Mouse (Mus musculus): ENCODE measurements at regions not wholly inside any gene's neighbourhood (a gene's known extent, or its start where the extent isn't known, plus 50 kb on each side); places are given as distances from the start of the nearest gene placed in this dataset.

DNA sequence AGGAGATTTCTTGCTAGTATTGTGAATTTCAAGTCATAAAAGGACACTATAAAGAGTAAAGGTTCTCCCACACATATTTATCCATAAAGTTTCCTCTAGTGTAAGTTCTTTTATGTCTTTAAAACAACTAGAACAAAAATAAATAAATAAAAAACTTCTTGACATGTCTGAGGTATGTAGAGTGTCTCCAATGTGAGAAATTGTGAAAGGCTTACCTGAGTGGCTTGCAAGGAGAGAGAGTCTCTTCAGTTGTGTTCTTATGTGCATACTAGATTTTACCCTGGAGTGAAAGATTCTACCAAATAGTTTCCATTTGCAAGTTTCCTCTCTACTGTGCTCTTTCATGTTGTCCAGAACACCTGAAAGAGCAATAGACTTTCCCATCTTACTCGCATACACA lies 276.8 kb downstream of the Ankrd50 start:
- no peak for DNase-seq

DNA sequence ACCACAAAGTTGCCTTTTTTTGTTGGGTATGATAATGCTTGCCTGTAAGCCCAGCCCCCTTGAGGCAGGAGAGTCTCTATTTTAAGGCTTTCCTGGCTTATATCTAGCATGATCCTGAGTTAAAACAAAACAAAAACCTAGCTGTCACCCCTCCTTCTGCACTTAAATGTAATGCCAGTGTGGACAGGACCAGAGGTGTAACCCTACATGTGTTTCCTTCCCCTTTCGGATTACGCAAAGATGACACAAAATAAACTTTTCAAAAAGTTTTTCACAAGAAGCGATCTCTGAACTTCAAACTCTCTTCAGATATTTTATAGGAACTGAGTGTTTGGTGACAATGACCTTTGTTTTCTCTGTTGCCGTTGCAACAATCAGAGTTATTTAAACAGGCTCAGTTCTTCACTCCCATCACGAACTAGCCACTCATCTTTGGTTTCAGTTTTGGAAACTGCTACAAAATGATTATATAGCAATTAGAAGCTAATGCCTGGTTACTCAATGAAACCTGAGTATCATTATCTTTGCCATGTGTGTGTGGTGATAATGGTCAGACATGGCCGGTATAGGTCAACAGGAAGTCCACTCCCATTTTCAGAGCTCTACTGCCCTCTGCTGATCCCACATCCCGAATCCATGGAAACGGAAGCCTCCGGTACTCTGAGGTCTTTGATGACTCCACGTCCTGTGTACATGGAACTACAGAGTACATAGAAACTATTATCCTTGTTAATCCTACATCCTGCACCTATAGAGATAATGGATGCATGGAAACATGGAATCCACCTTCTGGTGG lies 282.6 kb downstream of the Ankrd50 start:
- peak; percentile 89 for DNase-seq

DNA sequence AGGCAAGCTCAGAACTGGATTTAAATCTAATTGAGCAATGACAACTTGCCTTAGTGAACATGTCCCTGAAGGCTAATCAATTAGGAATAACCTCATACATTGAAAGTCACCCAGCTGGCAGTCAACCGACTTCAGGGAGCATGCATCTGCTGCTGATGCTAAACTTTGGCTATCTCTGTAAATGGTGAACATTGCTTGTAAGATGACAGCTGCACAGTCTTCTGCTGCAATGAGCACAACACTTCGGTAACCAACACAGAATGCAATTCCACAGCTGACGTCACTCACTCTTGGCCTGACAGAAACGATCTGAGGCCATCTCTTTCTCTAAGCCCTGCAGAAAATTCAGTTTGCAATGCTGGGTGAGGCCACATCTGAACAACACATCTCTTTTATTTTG lies 290.6 kb downstream of the Ankrd50 start:
- peak; percentile 55 for DNase-seq

DNA sequence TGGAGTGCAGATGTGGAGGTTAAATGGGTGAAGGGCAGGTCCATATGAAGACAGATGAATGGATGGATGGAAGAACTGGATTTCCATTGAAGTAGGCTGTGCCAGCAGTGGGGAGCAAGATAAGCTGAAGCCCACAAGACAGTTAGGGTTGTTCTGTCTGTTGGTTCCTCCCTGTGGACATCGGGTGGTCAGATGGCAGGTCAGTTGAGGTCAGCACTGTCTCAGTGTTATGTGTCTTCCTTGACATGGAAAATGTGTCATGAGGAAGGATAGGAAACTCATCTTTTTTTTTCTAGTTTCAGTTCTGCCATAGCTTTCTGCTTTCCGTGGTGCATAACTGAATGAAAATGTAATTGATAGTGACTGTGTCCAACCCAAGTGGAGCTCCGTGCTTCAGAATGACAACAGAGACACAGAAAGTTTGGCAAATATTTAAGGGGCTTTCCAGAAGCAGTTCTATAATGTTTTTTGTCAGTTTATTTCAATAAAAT lies 297.2 kb downstream of the Ankrd50 start:
- no peak for DNase-seq

DNA sequence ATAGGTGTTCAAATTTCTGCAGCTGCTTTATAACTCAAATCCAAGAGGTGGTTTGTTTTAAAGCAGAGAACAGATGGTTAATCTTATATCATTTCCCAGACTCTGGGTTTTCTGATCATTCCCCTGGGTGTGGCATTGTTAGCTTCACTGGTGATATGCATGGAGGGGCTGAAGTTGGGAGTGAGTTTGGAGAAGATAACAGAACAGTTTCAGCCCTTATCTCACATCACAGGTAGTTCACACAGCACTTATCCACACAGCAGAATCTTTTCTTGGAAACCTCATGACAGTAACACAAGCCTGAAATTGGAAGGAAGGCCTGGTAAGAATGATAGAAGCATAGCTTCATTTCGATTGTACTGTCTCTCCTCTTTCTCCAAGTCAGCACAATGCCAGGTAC lies 298.1 kb downstream of the Ankrd50 start:
- no peak for DNase-seq

DNA sequence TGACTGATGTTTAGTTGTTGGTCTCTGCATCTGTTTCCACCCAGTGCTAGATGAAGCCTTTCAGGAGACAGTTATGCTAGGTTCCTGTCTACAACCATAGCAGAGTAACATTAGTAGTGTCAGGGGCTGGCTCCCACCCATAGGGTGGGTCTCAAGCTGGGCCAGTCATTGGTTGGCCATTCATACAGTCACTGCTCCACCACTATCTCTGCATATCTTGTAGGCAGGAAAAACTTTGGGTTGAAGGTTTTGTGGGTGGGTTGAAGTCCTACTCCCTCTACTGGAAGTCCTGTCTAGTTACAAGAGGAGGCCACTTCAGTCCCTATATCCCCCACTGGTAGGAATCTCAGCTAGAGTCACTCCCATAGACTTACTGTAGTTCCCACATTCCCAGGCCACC lies 306.3 kb downstream of the Ankrd50 start:
- no peak for DNase-seq

DNA sequence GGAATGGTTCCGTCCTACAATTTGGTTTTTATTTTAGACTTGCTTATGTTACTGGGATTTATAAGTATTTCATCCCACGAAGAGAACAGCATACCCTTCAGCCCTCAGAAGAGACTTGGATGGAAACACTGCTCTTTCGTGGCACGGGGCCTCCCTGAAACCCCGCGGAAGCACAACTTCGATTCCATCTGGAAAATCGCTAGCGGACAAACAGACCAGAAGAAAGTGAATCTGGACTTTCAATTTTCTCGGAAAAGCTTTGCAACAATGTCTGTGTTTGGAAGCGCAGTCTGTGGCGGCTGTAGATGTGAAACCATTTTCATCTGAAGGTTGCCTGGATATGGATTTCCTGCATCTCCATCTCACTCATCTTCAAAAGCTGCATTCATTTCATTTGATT lies 308.7 kb downstream of the Ankrd50 start:
- no peak for DNase-seq

DNA sequence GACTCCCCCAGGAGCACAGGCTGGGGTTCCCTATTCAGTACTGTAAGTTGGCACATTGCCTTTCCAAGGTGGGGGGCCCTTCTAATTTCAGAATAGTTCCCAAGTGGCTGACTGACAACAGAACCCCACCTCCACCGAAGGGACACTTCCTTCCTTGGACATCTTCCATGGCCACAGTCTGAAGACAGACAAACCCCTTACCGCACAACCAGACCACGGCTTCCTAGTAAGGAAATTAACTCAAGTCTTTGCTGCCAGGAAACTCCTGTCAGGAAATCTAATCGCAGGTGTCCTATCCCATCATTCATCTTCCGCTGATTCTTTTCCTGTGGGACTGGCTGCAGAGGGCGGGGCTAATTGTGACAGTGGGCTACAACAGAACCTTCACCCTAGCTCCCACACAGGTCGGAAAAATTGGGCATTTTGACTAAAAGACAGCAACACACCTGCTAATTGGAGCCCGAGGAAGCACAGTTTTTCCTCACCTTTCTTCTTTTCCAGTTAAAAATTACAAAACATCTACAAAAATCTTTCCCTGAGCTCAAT lies 309.8 kb downstream of the Ankrd50 start:
- peak; percentile 17 for DNase-seq

DNA sequence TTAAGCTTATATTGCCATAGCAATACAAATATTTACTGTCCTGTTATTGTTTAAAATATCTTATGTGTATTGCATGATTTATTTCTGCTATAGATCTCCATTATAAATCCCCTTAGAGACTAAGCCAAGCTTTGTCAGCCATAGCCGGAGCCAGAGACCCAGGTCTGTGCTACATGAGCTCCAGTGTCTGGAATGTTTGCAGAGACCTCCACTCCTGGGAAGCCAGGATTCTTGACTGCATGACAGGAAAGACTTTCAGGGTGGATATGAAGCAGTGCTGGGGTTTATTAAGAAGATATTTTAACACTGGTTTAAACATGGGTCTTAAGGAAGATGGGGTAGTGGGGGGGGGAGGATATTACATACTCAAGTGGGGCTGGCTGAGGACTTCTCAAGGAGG lies 332.2 kb downstream of the Ankrd50 start:
- DNase-seq: no peak

DNA sequence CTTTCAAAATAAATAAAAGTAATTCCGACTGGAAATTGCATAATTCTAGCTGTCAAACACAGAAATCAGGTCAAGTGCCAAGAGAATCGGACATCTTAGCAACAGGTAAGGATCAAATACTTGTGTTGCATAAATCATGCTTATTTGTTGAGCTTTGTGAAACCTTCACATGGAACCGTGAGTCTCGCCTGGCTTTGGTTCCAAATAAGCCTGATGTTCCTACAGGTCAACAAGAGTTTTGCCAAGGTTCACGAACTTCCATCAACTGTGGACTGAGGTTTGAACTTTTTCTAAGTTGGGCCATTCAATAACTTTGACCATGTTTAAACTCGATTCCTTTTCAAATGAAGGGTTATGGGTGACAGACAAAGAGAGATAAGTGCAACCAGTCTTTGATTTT lies 332.8 kb downstream of the Ankrd50 start:
- DNase-seq: no peak

DNA sequence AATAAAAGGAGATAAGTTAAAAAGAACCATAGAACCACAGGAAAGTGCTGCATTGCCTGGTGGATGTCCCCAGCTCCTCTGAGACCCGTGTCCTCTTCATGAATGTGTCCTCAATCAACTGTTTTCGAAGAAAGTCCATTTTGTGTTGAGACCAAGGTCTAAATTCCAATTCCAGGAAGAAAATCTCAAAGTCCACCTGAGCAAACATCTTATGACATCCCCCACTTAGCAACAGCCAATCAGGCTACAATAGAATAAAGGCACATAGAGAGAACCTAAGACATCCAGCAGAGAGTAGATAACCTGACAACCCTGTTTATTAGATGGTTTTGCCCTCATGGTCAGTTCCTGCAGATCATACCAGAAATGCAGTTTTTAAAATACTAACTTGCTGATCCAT lies 338.0 kb downstream of the Ankrd50 start:
- DNase-seq: no peak

DNA sequence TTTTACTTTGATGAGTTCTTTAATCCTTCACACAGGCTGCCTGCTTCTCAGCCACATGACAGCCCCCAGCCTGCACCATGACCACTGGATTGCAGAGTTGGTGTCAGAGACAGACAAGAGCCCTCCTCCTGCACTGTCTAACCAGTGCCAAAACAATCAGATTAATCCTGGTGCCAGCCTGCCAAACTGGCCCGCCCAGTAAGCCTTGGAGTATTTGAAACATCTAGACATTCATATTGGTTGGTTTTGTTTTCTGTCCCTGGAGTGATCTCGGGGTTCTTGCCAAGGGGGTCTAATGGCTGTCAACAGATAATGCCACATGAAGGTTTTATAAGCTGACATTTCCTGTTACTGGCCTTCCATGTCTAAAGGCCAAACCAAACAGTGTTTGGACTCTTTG lies 339.2 kb downstream of the Ankrd50 start:
- peak; percentile 16 for DNase-seq

DNA sequence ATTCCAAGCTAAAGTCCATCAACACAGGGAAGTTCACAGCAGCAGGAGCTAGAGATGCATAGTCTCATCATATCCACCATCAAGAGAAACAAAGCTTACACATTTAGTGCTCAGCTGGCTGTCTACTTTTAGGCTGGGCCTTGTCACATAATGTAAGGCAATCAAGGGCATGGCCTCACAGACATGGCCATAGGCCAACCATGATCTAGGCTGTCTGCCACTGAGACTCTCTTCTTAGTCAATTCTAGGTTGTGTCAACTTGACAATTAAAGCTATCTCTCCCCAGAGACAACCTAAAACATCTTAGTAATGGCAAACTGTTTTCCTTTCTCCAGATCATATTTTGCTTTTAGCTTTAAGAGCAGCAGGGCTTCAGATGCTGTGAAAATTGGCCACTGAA lies 340.0 kb downstream of the Ankrd50 start:
- DNase-seq: peak; percentile 68

DNA sequence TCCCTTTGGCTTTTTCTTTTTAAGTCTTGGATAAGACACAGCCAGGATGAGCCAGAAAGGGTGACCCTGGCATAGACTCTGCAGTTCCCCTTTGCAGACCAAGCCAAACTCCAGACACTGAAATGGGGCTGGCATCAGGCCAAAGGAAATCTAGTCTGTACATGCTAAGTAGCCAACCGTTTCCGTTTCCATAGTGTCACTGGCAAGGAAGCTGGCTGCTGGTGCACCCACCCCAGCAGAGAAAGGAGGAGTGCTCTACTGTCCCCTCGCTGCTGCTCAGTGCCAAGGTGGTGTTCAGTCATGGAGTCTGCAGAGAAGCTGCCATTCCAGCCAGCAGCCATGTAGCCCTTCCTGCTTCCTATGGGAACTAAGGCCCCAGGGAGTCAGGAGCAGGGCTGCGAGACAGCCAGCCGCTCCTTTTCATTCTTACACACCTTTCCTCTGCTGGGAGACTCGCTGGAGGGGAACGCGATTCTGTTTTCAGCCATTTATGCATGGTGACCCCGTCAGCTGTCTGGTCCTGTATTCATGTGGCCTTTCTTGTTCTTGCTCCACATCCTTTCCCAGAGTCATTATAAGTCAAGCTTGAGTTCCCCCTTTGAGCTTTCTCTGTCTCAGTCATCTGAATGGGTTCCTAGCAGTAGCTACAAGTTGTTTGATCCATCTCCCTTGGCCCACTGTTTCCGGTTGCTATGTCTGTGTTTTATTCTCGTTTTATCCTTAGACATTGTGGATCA lies 341.3 kb downstream of the Ankrd50 start:
- DNase-seq: peak; percentile 78

DNA sequence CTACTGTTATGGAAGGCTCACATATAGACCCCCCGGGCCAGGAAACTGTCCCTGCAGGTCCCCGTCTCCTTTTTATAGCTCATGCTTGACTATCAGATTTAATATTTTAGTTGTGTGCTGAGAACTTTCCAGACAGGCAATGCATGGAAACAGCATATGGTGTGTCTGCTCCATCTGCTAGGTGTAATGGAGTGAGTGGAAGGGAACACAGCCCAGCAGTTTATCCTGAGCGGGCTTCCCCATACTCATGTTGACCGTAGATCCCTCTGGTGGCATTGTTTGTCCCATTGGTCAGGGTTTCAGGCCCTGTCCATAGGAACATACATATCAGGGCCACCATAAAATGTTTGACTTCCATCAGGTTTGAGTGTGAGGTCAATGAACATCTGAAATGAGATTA lies 345.3 kb downstream of the Ankrd50 start:
- DNase-seq: no peak

DNA sequence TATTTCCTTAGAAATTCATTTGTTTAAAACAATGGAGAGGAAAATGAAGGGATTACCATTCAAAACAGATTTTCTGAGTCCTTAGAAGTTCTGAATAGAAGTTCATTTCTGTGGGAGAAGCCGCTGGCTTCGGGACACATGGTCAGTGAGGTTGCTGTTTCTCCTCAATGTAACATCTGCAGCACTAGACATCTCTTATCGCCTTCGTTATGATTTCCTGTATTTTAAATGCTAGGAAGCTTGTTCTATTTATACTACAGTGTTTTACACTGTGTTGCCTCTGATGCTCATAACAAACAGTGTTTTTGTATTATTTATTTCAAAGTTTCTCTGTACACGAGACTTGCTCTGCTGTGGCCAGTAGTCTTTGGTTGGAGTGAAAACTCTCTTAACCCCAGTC lies 346.6 kb downstream of the Ankrd50 start:
- DNase-seq: no peak

DNA sequence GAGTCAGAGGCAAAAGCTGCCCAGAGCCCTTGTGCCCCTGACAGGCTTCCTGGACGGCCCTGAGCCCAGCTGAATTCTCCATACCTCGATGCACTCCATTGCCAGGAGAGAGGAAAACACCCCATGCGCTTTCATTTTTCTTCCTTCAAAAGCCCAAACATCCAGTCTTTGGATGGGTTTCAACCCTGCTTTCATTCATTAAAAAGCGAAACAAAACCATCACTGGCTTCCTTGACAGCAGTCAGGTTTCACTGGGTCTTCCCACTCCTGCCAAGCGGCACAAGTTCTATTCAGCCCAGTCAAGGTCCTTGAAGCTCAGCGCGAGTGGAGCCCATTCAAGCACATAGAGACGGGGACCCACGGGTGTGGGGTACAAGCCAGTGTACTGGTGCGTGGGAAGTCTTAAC lies 348.8 kb downstream of the Ankrd50 start:
- no peak for DNase-seq

DNA sequence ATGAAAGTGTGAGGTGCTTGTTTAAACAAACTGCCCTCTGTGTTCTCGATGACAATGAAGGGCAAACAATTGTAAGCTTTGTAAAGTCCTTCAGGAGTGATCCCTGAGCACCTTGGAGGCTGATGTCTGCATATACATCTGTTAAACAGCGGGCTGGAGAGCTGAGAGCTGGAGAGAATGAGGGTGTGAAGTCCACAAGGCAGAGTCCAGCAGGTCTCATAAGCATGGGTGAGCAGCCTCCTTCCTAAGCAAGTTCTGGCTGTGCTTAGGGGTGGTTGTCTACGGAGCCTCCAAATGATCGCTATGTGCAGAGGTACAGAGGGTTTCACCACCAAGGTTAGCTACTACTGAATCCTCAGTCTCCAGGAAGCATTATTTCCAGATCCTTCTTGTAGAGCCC lies 350.2 kb downstream of the Ankrd50 start:
- DNase-seq: no peak

DNA sequence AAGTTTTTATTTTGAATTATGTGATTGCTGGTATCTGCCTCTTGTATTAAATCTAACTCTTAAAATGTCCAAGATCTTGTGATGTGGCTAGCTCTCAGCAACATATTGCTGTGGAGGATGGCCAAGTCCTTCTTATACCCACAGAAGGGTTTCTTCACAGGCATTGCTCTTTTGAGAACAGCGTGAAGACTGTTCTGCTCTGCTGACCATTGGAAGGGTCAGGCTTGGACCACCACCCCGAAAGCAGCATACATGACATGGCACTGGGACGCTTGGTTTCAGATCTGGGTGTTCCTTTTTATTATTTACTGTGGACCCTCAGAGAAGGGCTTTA lies 352.8 kb downstream of the Ankrd50 start:
- no peak for DNase-seq

DNA sequence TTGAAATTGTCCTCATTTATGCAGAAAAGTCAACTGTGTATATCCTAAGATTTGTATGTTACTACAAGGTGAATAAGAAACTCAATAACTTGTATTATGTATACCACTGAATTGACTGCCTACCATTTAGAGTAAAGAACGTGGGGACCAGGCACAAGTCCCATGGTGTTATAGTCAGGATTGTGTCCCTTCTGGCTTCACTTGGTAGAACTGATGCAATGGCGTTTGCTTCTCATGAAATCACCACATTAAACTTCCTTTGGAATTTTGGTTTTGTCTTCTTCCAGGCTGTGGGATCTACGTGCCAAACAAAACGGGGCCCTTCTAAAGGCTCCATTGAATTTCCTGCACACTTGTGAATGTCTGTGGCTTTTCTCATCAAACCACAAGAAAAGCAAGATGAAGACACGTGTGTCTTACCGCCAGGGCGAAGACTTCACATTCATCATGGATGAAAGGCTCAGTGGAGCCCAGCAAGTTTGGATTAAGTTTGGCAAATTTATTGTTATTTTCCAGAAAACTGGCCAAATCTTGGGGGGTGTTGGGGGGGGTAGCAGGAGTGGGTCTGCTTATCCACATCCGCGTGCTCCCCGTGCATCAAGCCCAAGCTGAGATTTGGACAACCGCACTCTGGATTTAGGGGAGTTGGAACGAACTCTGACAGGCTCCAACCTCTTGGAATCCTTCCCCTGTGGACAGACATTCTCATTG lies 353.3 kb downstream of the Ankrd50 start:
- DNase-seq: no peak

DNA sequence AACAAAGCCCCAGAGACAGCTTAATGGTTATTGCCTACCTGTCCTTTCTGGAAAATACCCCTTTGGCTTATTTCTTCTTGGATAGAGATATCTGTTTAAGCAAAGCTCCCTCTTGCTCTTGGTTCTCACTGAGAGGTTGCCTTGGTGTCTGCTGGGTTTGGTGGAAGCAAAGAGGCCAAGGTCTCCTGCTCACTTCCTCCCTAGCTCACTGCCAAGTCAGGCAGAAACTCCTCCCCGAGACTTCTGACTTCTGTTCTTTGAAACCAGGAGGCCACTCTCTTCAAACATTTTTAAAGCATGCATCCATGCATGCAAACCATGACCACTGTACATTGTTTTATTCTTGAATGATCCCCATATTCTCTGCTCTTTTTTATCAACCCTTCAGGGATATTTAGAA lies 354.6 kb downstream of the Ankrd50 start:
- DNase-seq: no peak

DNA sequence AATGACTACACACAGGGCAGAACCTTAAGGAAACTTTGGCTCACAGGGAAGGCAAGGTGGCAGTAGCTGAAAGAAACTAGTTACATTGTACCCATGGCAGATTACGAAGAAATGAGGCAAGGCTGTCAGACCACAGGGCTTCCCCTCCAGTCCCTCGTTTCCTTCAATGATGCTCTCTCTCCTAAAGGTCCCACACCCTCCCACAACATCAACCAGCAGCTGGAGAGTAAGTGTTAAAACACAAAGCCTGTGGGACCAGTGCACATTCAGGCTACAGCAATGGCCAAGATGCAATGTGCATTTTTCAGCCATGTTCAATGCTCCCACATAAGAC lies 355.5 kb downstream of the Ankrd50 start:
- DNase-seq: no peak

DNA sequence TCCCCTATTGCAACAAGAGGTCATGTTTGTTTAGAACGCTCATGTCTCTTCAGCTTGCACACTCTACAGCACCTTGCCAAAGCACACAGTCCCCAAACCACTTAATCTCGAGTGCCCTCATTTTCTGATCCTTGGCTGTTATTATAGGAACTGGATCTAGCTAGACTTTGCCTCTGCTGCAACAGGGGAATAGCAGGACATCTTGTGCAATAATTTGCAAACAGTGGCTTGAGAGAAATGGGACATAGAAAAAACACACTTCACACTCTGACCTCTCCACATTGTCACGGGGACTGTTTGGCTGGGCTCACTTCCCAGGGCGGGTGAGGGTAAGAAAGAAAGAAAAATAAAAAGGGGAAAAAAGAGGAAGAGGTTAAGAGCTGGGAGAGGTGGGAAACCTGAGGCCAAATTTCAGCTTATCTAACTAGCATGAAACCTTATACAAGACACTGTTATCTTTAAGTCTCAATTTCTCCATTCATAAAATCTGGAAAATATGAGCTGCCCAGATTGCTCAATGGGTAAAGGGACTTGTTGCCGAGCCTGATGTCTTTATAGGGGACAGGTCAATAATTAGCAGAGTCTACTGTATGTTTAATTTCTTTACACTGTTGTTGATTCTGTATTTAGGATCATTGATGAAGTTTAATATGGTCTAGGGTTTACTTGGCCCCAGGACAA lies 356.0 kb downstream of the Ankrd50 start:
- no peak for DNase-seq
